Mouse (Mus musculus) brain, embryonic 14.5 days (tissue): ENCODE measurements at regions not wholly inside any gene's neighbourhood (a gene's known extent, or its start where the extent isn't known, plus 50 kb on each side); places are given as distances from the start of the nearest gene placed in this dataset.

Experiments used
- CTCF ChIP-seq: fragments of 200-500 bp; IDR thresholded peaks from 2 replicates; pipeline ENCODE4 v1.5.1; 2012; ENCODE audit warnings: inconsistent platforms, mild to moderate bottlenecking, moderate library complexity, borderline replicate concordance; ENCODE audit not compliant: insufficient read depth, insufficient read length; ENCODE audit errors: extremely low read depth
- POLR2A ChIP-seq: fragments of 200-500 bp; IDR thresholded peaks from 2 replicates; pipeline ENCODE4 v1.6.1; 2012; ENCODE audit warnings: mild to moderate bottlenecking, inconsistent platforms, borderline replicate concordance; ENCODE audit not compliant: poor library complexity, insufficient read depth, insufficient read length, severe bottlenecking; ENCODE audit errors: extremely low read depth

GRCm38 (mm10) chr15:37120381-37120780, 112.8 kb upstream of the Zfp706 start:
- TF ChIP-seq CTCF: peak; percentile 93
- no peak for TF ChIP-seq POLR2A
